Mouse (Mus musculus): ENCODE data around the gene Ina. TPM values are rescaled to one million over a fixed set of nuclear protein-coding genes. Genes with fewer than 3 reads are reported as not detected.
"Not testable (repeated sequence)": the region's sequence is repeated elsewhere in the genome, so short reads cannot be mapped to it uniquely, and the experiment has no call there.

Ina gene
- total RNA-seq (2021): not detected

DNA sequence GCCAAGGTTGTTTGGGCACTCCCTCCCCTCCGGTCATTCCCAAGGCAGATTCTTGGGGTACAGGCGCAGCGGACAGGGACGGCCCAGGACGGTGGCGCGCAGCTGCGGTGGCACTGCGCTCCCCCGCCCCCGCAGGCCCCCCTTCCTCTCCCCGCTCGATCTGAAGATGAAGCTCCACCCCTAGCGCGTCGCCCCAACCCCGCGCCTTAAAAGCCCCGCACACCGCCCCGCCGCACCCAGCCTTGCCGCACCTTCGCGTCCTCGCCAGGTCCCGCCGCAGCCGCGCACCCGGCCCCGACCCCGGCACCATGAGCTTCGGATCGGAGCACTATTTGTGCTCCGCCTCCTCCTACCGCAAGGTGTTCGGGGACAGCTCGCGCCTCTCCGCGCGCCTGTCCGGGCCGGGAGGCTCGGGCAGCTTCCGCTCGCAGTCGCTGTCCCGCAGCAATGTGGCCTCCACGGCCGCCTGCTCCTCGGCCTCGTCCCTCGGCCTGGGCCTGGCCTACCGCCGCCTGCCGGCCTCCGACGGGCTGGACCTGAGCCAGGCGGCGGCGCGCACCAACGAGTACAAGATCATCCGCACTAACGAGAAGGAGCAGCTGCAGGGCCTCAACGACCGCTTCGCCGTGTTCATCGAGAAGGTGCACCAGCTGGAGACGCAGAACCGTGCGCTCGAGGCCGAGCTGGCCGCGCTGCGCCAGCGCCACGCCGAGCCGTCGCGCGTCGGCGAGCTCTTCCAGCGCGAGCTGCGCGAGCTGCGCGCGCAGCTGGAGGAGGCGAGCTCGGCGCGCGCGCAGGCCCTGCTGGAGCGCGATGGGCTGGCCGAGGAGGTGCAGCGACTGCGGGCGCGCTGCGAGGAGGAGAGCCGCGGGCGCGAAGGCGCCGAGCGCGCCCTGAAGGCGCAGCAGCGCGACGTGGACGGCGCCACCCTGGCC, at the start of gene Ina, which contains the start of gene Nt5c2:
TSS of gene Ina (plus strand) at position 252 of the 935 bp plus-strand sequence.
TSS of gene Nt5c2 (minus strand) at position 707 of the 935 bp plus-strand sequence.
- intact Hi-C loops (cut with DNase I): no loop called here
- DNase-seq: peak; percentile 26 to 40

DNA sequence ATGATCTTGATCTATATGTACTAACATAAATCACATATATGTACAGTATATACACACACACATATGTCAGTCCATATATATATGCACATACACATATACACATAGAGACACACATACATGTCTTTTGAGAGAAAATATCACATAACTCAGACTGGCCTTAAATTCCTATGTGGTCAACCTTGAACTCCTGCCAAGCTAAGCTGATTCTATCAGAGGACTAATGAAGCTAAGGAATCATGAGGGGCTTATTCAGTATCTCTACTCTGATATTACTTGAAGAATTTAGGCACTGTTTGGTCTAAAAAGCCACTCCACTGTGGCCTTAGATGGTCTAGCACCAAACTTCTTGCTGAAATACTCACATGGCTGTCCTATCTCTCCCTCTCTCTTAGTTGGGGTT, 49.0 kb upstream of the Ina start:
- DNase-seq: no peak

DNA sequence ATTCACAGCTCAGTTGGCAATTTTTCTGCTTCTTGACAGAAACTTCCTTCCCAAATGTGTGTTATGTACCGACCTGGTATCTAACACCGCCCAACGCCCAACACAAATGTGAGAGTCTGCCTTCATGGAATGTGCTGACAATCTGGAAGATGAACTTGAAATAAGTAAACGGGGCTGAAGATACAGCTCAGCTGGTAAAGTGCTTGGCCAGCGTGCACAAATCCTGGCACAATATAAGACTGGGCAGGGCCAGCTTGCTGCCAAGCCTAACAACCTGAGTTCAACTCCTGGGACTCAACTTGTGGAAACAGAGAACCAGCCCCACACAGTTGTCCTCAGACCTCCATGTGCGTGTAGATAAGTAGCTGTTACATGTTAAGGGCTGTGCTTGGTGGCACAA, 48.2 kb upstream of the Ina start:
- DNase-seq: no peak
- intact Hi-C loops (cut with DNase I): no loop called here

More for the DNA sequence above, 49.0 kb upstream of the Ina start:
- intact Hi-C loops (cut with DNase I): no loop called here

DNA sequence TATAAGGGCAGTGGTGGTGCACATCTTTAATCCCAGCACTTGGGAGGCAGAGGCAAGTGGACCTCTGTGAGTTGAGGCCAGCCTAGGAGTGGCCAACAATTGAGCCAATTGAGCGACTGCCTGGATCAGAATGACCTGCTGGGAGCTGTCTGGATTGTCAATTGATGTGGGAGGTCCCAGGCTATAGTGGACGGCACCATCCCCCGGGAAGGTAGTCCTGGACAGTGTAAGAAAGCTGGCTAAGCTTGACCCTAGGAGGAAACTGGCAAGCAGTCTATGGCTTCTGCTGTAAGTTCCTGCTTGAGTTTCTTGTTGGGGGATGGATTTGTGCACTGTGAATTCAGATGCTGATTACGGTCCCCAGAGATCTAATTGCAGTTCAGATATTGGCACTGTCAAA, 46.6 kb upstream of the Ina start:
- intact Hi-C loops (cut with DNase I): no loop called here
- DNase-seq: no peak

DNA sequence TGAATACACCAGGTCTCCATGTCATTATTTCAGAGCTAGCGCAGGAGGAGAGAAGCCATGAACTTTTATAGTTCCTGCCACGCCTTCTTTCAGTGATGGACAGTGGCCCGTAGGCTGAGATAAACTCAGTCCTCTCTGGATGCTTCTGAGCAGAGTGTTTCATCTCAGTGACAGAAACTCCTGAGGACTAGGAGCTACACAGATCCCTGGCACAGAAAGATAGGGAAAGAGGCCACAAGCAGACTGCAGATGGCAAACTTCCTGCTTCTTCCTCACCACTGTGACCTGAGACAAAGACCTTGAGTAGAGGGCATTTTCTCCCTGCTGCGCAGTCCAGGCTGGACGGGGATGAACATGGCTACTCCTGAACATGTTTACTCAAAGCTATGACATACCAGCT, 45.7 kb upstream of the Ina start:
- peak in 1 of 2 experiments; percentile 38 for DNase-seq
- intact Hi-C loops (cut with DNase I): no loop called here

DNA sequence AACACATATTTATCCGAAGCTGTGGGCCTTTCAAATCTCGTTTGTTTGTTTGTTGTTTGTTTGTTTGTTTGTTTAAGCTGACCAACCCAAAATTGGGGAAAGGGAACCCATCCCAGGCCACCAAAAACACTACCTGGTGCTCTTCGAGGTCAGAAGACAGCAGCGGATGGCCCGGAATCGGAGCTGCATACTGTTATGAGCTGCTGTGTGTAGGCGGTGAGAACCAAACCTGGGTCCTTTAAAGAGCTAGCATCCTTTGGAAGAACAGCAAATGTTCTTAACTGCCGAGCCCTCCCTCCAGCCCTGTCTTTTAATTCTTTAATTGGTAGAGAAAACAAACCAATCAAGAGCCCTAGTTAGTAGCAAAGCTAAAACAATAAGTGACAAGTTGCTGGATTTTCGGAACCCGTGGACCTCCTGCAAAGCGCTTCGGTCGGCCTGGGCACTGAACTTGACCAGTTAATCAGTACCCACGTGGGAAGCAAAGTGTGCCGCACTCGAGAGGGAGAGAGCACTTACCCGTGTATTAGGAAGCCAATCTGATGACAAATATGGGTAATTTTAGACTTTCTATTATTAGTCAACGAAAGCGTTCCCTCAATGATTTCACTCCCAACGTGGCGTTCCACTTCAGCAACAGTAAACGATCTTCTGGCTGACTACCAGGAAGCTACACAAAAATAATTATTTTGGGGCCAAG, 45.1 kb upstream of the Ina start:
- intact Hi-C loops (cut with DNase I): no loop called here
- peak in 1 of 2 experiments; percentile 61 for DNase-seq

DNA sequence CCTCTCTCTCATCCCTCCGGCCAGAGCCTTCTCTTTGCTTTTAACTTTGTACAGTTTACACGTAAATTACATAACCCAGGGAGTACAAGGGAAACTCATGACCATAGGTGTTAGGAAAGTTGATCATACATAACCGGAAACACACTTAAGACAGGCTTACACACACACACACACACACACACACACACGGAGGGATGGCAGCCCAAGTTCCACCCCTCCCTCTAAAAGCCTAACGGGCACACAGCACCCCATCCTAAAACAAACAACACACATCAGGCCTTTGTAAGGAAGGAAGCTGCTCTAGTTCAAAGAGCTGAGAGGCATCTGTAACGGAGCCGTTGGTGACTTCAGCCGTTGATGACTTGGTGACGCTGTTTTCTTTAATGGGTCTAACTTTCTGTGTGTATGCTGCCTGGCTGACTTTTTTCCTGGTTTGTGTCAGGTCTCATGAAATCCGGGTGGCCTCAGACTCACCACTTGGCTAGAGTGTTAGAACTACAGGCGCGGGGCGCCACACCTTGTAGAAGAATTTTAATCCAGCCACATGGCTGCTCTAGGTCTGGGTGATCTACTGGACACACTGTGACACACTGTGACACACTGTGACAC, 44.3 kb upstream of the Ina start:
- peak in 1 of 2 experiments; percentile 46 for DNase-seq
- intact Hi-C loops (cut with DNase I): no loop called here

DNA sequence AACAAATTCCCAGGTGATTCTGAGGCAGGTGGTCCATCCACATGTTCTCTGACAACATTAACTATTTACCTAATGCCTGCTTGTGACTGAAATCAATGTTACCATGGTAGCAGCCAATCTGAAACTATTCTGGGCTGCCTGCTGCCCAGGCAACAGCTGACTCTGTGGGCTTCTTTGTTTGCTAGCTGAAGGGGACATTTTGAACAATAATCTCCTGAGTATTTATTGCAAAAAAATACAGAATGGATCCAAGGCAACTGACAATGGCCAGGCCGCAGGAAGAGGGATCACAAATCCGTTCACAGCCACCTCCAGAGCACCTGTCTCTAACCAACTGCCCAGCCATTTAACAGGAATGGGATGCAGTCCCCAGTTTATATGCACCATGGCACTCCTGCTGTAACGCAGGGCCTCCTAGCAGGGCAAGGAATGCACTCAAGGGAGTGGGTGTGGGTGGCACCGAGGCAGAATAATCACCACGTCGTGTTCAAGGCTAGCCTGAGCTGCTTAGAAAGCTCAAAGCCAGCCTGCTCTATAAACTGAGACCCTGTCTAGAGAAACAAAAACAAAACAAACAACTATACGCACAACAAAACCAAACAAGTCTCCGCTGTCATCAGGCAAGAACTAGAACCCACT, 43.3 kb upstream of the Ina start:
- intact Hi-C loops (cut with DNase I): no loop called here
- no peak for DNase-seq

DNA sequence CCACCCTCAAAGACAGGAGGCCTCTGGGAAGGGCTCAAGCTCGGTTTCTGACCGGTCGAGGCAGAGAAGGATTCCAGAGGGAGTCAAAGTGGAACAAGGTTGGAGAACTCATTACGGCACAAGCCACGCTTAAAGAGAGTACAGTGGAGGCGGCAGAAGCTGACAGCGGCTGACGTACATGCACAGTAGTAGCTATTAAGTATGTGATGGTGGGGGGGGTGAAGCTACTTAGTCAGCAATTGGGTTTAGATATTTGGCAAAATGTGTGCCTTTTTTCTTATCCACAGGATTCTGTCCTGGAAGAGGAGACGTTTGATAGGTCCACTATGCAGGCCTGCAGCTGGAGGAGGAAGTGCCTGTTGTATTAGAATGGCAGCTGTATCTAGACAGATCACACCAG, 42.8 kb upstream of the Ina start:
- no peak for DNase-seq
- intact Hi-C loops (cut with DNase I): no loop called here

DNA sequence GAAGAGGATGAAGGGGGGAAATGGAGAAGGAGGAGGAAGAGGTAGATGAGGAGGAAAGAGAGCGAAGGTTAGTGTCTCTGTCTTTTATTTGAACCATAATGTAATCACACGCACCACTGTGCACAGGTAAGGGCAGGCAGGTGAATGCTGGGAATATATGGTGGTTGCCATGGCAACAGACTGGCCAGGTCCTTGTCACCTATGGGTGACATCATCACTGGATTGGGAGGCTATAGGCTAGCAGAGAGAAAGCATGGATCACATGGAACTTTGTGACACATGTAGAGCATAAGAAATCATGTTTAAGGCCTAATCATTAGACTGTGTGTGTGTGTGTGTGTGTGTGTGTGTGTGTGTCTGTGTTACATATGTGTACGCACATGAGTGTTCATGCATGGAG, 42.3 kb upstream of the Ina start:
- intact Hi-C loops (cut with DNase I): no loop called here
- DNase-seq: no peak

DNA sequence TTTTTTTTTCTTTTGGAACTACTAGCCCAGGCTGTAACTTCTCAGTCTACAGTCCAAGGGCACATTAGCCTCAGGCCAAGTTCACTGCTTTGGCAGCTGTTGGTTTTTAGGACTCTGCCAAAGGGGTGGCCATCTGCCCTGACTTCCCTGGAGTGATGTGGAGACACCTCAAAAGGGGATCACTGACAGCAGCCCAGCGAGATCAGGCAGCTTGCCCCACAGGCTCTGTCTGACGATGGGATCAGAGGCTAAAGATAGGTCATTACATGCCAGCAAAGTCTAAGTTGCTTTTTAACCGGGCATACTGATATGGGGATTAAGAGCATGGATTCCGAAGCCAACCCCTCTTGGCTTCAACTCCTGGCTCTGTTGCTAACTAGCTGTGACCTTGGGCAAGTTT, 38.9 kb upstream of the Ina start:
- peak; percentile 79 to 87 for DNase-seq
- intact Hi-C loops (cut with DNase I): no loop called here

DNA sequence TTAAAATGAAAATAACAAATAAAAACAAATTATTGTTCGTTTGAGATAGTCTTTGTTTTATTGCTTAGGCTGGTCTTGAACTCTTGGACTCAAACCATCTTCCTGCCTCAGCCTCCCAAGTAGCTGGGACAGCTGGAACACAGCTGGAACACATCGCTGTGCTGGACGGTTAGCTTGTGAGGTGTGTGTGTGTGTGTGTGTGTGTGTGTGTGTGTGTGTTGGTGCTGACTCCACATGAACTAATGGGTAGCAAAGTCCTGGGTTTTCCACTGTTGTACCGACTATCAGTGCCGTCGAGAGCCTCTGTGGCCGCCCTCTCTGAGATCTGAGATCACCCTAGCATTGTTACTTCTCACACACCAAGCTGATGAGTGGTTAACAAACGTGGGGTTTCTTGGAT, 38.5 kb upstream of the Ina start:
- intact Hi-C loops (cut with DNase I): no loop called here
- DNase-seq: no peak

DNA sequence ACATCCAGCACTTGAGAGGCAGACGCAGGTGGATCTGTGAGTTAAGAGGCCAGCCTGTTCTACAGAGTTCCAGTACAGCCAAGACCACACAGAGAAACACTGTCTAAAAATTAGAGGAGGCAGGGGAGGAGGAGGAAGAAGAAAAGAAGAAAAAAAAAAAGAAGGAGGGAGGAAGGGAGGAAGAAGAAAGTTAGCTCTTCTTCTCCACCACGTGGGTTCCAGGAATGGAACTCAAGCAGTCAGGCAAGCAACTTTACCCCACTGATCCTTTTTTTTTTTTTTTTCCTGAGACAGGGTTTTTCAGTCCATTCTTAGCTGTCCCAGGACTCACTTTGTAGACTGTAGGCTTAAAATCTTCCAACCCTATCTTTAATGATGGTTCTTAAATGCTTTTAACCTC, 37.8 kb upstream of the Ina start:
- intact Hi-C loops (cut with DNase I): no loop called here

DNA sequence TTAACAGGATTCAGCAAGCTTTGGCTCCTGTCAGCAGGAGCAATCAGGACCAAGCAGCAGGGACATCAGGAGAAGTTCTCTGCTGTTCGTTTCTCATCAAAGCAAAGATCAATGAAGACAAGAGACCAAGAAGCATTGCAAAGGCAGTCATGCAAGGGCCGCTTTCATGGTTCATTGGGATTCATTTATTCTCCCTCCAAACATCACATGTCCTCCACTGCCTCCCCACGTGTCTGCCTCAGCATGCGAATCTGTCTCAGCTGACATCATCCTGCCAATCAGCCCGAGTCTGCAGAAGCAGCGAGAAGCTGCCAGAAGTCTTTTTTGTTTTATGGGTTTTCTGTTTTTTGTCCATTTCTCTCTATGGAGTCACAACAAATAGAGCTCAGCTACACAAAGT, 37.0 kb upstream of the Ina start:
- DNase-seq: no peak
- intact Hi-C loops (cut with DNase I): no loop called here

More for the DNA sequence above, 37.8 kb upstream of the Ina start:
- no peak for DNase-seq

DNA sequence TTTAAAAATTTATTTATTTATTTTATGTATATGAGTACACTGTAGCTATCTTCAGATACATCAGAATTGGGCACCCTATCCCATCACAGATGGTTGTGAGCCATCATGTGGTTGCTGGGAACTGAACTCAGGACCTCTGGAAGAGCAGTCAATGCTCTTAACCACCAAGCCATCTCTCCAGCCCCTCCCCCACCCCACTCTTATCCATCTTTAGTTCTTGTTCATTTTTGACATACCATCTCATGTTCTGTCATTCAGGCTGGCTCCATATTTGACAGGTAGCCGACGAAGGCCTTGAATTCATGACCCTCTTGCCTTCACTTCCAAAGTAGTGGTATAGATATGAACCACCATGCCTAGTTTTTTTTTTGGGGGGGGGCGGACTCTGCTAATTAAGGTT, 36.4 kb upstream of the Ina start:
- DNase-seq; intact Hi-C loops (cut with DNase I): not testable (repeated sequence)

DNA sequence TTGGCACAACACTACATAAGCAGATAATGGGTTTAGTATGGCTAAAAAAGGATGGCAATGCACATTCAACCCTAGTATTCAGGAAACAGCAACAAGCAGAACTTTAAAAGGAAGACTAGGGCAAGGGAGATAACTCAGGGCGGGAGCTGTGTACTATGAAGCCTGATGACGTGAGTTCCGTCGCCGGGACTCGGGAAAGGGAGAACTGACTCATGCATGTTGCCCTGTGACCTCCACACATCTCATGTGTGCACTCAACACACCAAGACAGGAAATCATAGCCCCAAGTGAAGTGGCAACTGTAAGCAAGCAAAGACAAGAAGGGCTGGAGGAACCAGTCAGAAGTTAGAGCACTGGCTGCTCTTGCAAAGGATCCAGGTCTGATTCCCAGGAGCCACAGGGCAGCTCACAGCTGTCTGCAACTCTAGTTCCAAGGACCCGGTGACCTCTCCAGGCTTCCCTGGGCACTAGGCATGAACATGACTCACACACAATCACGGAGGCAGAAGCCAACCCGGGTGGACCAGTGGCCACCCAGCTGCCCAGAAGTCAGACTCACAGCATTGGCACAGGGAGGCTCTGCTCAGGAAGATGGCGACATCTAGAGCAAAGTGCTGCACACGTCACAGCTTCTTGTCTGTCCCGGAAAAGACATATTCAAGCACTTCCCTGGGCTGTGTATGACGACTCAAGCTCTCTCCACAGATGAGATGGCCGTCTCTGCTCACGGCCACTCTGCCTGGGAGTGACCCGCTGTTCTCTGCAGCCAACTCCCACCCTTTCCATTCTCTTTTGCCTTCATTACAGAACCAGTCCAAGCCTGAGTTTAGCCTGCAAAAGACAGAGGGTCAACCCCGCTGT, 35.3 kb upstream of the Ina start:
- intact Hi-C loops (cut with DNase I): no loop called here
- DNase-seq: peak in 1 of 2 experiments; percentile 30

DNA sequence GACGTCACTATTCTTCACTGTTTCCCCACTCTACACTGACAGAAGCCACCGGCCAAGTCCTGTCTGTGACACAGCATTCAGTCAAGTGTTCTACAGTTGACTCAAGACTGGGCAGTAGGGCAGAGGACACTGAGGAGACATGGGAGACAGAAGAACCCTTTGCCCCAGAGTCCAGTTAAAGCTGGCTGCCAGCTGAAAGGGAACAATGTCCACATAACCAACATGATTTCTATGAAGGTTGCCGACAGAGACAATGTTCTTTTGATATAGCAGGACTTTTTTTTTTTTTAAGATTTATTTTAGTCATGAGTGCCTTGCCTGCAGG, 34.8 kb upstream of the Ina start:
- no peak for DNase-seq
- intact Hi-C loops (cut with DNase I): no loop called here

DNA sequence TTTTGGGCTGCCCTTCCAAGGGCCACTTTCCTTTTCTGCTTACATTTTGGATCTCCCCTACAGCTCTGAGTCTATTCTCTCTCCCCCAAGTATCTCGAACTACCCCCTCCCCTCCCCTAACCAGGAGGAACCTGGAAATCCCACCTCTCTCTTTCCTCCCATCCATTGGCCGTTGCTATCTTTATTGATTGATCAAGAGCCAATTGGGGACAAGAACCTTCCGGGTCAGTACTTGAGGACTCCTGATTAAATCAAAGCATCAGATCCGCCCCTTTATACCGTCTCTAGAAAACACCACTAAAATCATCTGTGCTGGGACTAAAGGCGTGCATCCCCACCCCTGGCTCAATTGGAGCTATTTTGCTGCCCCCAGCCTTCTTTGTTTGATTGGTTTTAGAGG, 33.0 kb upstream of the Ina start:
- intact Hi-C loops (cut with DNase I): no loop called here
- DNase-seq: no peak

DNA sequence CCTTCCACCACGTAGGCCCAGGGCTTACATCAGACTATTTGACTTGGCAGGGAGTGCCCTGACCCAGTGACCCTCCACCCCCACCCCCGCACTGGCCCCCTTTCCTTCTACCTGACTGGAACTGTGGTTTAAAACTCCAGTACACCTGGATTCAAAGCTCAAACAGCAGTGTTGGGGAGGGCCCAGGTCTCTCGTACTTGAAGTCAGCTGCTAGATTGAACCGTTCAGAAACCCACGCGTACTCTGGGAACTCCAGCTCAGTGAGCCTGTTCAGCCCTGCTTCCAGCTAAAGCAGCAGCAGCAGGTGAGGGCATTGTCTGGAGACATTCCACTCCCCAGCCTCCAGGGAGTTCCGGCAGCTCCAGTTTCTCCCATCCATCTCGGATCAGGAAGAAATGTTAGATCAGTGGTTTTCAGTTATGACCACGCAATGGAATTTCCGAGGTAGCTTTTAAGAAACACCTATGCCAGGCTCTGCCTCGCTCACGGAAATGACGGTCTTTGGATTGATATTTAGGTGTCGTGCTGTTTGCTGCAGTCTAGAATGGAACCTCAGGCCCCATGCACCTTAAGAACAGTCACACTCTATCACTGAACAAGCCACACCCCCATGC, 31.0 kb upstream of the Ina start:
- intact Hi-C loops (cut with DNase I): no loop called here
- no peak for DNase-seq

DNA sequence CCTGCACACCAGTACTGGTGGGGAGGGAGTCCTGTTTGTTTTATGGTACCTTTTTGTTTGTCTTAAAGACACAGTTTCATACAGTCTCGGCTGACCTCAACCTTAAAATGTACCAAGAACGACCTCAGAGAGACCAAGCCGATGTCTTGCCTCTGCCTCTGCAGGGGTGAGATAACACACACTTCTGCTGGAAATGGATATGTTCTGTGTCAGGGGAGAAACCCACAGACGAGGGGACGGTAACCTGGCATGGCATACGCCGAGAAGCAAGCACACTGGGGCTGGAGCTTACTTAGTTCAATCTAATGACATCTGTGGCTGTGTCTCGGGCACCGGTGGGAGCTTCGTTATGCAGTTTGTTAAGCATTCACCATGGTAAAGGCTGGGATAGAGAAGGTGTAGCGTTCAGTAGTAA, 30.5 kb upstream of the Ina start:
- intact Hi-C loops (cut with DNase I): no loop called here
- DNase-seq: no peak

Data from heart, postnatal 10 days (tissue).